Mouse (Mus musculus) heart, postnatal 14 days (tissue): ENCODE data around the gene Paf1. TPM values are rescaled to one million over a fixed set of nuclear protein-coding genes. Genes with fewer than 3 reads are reported as not detected.

Experiments
- DNase-seq, 2 experiments: peaks; one replicate each; pipeline ENCODE4 v3.0.0; 2021 to 2022
- intact Hi-C: fragments of 180-260 bp; cut with DNase I; formaldehyde crosslinking; loops from one replicate; pipeline ENCODE4 v1.15.1; 2025
- long read RNA-seq, 2 experiments: library from polyadenylated mRNA; stranded (forward); transcript quantifications; one replicate each; pipeline ENCODE4 v2.0.0; 2021
- total RNA-seq, 2 experiments: library from RNA; stranded (reverse); gene quantifications; 2 replicates each; pipeline ENCODE4 v1.2.3; 2021

Gene Paf1
- total RNA-seq: 10 to 100 TPM; 46.2 to 47.7 TPM
- long read RNA-seq, experiment 1, transcript Paf1-201 (14 exons, 2,003 nt): major isoform, 44 of 56 reads
- long read RNA-seq, experiment 1, partial matches to known transcripts: 1 of 56 reads
- long read RNA-seq, experiment 1, other reads (novel, unspliced or antisense): 10 of 56 reads
- long read RNA-seq, experiment 2, transcript Paf1-201 (14 exons, 2,003 nt): major isoform, 27 of 35 reads
- long read RNA-seq, experiment 2, partial matches to known transcripts: 2 of 35 reads
- long read RNA-seq, experiment 2, other reads (novel, unspliced or antisense): 6 of 35 reads

GRCm38 (mm10) chr7:28392429-28393271 lies at the start of gene Paf1, which contains the start of gene Med29:
Gene Paf1 (plus strand): TSS chr7:28392951.
Gene Med29 (minus strand): TSS chr7:28392708.
- intact Hi-C loops: no loop called here
- DNase-seq: peak; percentile 92 to 94

GRCm38 (mm10) chr7:28344637-28345036 lies 48.1 kb upstream of the Paf1 start:
- intact Hi-C loops: no loop called here

GRCm38 (mm10) chr7:28347746-28348145 lies 45.0 kb upstream of the Paf1 start:
- no peak for DNase-seq
- intact Hi-C loops: loop anchor here (2.0 kb wide), 1 partner anchor 71 kb away; the partner anchor contains the start of gene Eid2b

More at GRCm38 (mm10) chr7:28344637-28345036, 48.1 kb upstream of the Paf1 start:
- peak; percentile 64 to 71 for DNase-seq

GRCm38 (mm10) chr7:28348601-28349000 lies 44.1 kb upstream of the Paf1 start:
- intact Hi-C loops: no loop called here
- DNase-seq: no peak

GRCm38 (mm10) chr7:28350155-28350883 lies 42.4 kb upstream of the Paf1 start, which contains the start of gene Rps16:
Gene Rps16 (plus strand): TSS chr7:28350652.
- intact Hi-C loops: no loop called here
- DNase-seq: peak; percentile 99

GRCm38 (mm10) chr7:28351676-28352191 lies 41.0 kb upstream of the Paf1 start:
- DNase-seq: no peak
- intact Hi-C loops: loop anchor here (2.0 kb wide), 1 partner anchor 15 kb away; no protein-coding TSS in a partner anchor

GRCm38 (mm10) chr7:28353267-28353666 lies 39.5 kb upstream of the Paf1 start:
- intact Hi-C loops: loop anchor here (2.0 kb wide), 1 partner anchor 14 kb away; no protein-coding TSS in a partner anchor
- no peak for DNase-seq

GRCm38 (mm10) chr7:28354113-28354581 lies 38.6 kb upstream of the Paf1 start:
- intact Hi-C loops: no loop called here
- DNase-seq: no peak

GRCm38 (mm10) chr7:28354596-28354995 lies 38.2 kb upstream of the Paf1 start:
- no peak for DNase-seq
- intact Hi-C loops: no loop called here

- DNase-seq: no peak
- intact Hi-C loops: no loop called here
Observed at GRCm38 (mm10) chr7:28355221-28355620, 37.5 kb upstream of the Paf1 start.

- DNase-seq: peak; percentile 72 to 76
- intact Hi-C loops: no loop called here
Observed at GRCm38 (mm10) chr7:28356981-28357380, 35.8 kb upstream of the Paf1 start.

- intact Hi-C loops: no loop called here
- DNase-seq: no peak
Observed at GRCm38 (mm10) chr7:28357984-28358383, 34.8 kb upstream of the Paf1 start.

GRCm38 (mm10) chr7:28358431-28358830 lies 34.3 kb upstream of the Paf1 start:
- intact Hi-C loops: no loop called here
- DNase-seq: no peak

- DNase-seq: no peak
- intact Hi-C loops: no loop called here
Observed at GRCm38 (mm10) chr7:28359854-28360253, 32.9 kb upstream of the Paf1 start.

- intact Hi-C loops: no loop called here
- DNase-seq: no peak
Observed at GRCm38 (mm10) chr7:28360291-28360690, 32.5 kb upstream of the Paf1 start.

GRCm38 (mm10) chr7:28361647-28362341 lies 31.0 kb upstream of the Paf1 start:
- intact Hi-C loops: no loop called here
- DNase-seq: no peak

GRCm38 (mm10) chr7:28362441-28363060 lies 30.2 kb upstream of the Paf1 start:
- intact Hi-C loops: no loop called here
- DNase-seq: no peak

- intact Hi-C loops: loop anchor here (2.0 kb wide), 1 partner anchor 15 kb away; no protein-coding TSS in a partner anchor
Observed at GRCm38 (mm10) chr7:28367663-28368275, 25.0 kb upstream of the Paf1 start.

More at GRCm38 (mm10) chr7:28367663-28368275, 25.0 kb upstream of the Paf1 start:
- DNase-seq: no peak
